Comparison of ENCODE assay signal across 10 mouse cellular contexts in the genomic region with DNA sequence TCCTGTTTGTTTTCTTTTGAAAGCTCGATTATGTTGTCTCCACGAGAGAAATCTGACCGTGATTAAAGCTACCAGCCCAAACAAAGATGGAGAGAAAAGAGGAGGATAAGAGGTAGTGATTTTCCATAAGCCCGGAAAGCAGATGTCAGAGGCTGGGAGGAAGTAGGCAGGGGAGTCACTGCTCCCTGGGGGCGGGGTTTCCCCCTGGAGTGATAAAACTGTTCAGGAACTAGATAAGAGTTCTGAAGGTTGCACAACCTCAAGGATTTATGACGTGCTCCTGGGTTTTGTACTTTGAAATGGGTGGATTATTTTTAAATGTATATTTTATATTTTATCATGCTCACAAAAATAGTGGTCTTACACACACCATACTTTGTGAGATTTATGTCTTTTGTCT. TPM values are rescaled to one million over a fixed set of nuclear protein-coding genes. Genes with fewer than 3 reads are reported as not detected.
DNase-seq lines count a peak whose midpoint lies in the region; ATAC-seq and TF ChIP-seq lines count a peak whose summit lies in the region.
"Had no signal": no experiment of that assay in that cellular context is flagged by ENCODE, and none has a peak within 500 bp of the region (broad histone marks: within the 10 kb centered on the region; RNA-seq: fewer than 3 reads in every experiment).

No protein-coding gene starts in this region.

- TF ChIP-seq CTCF in lung, adult 2 months (IDR thresholded peaks at IDR 0.05; ENCODE audit: insufficient read depth, low read length), result no peak
- no peak for TF ChIP-seq CTCF in small intestine, adult 2 months (IDR thresholded peaks at IDR 0.05; ENCODE audit: extremely low read depth, insufficient read length, insufficient replicate concordance, low read depth, low read length)

- peaks cover 22% of the 10 kb centered on the region for H3K4me1 ChIP-seq in lung, adult 2 months (ENCODE audit: control insufficient read depth, insufficient read depth, low read length)
- H3K4me1 ChIP-seq in heart, embryonic 15.5 days (replicated peaks), result peaks cover 38% of the 10 kb centered on the region
- peaks cover 36% of the 10 kb centered on the region for H3K4me1 ChIP-seq in small intestine, adult 2 months (ENCODE audit: control insufficient read depth, insufficient read depth, insufficient read length, low read length)

- TF ChIP-seq POLR2A in lung, adult 2 months (IDR thresholded peaks at IDR 0.05; ENCODE audit: borderline replicate concordance, extremely low read depth, low read depth, low read length), result no peak
- no peak for TF ChIP-seq POLR2A in small intestine, adult 2 months (IDR thresholded peaks at IDR 0.05; ENCODE audit: low read depth, low read length)

- 8% methylated on average over 6 of the region's 6 CpGs for WGBS in lung, adult 2 months
- WGBS in heart, embryonic 15.5 days, result 25% methylated on average over 6 of the region's 6 CpGs
- WGBS in small intestine, adult 2 months, result 10% methylated on average over 6 of the region's 6 CpGs

- H3K9ac ChIP-seq in heart, embryonic 15.5 days, result no peak overlapping the region
- H3K9ac ChIP-seq: limb, embryonic 12.5 days had no signal

- H3K4me3 ChIP-seq in lung, adult 2 months (replicated peaks; ENCODE audit: extremely low read depth, low read depth, low read length), result no peak overlapping the region
- H3K4me3 ChIP-seq in heart, embryonic 15.5 days, result no peak overlapping the region
- no peak overlapping the region for H3K4me3 ChIP-seq in small intestine, adult 2 months (ENCODE audit: low read depth, low read length)
- H3K4me3 ChIP-seq: limb, embryonic 12.5 days had no signal

- no peak overlapping the region for H3K4me2 ChIP-seq in heart, embryonic 15.5 days
- H3K4me2 ChIP-seq: limb, embryonic 12.5 days had no signal

- H3K36me3 ChIP-seq in heart, embryonic 15.5 days, result no peaks in the 10 kb centered on the region
- H3K36me3 ChIP-seq in small intestine, adult 2 months (ENCODE audit: control insufficient read depth, insufficient read depth, low read length), result no peaks in the 10 kb centered on the region
- H3K36me3 ChIP-seq: limb, embryonic 12.5 days had no signal

- DNase-seq in lung, adult 18-20 months, result peak; percentile 81 to 88
- no peak for DNase-seq in lung, adult 2 months
- DNase-seq in kidney, postnatal 14 days, result peak; percentile 75
- no peak for DNase-seq in retina, embryonic 14.5 days (ENCODE audit: low spot score)
- DNase-seq in MN1 (ENCODE audit: low spot score), result no peak
- DNase-seq in cerebellum, postnatal 36 days, result no peak
- DNase-seq: cerebellum, adult 11 months had no signal

- H3K27me3 ChIP-seq in heart, embryonic 15.5 days, result no peaks in the 10 kb centered on the region
- H3K27me3 ChIP-seq in small intestine, adult 2 months (ENCODE audit: control insufficient read depth, insufficient read depth, low read length), result no peaks in the 10 kb centered on the region

- peak overlapping the region; percentile 44 for H3K27ac ChIP-seq in heart, embryonic 15.5 days
- peak overlapping the region; percentile 62 for H3K27ac ChIP-seq in small intestine, adult 2 months (ENCODE audit: insufficient read depth, low read depth, low read length)
- H3K27ac ChIP-seq: limb, embryonic 12.5 days had no signal

- no peak for ATAC-seq in heart, embryonic 15.5 days (replicated peaks; ENCODE audit: insufficient number of reproducible peaks, insufficient read depth, low FRiP score, low read depth)

- no peaks in the 10 kb centered on the region for H3K9me3 ChIP-seq in heart, embryonic 15.5 days (replicated peaks)
- H3K9me3 ChIP-seq: limb, embryonic 12.5 days had no signal

RNA-seq across cellular contexts. Expression of a gene that starts 8.4 kb away (rescaled TPM):
- polyA plus RNA-seq in lung, adult 2 months (2012; rRNA removed), result 49.0 and 58.2 TPM in 2 replicates
- 132 and 134 TPM in 2 replicates for polyA plus RNA-seq in heart, embryonic 15.5 days (2015; fragmentation: Nextera tagmentation; extraction: Ambion mirVana)
- 13.0 and 20.7 TPM in 2 replicates for polyA plus RNA-seq in small intestine, adult 2 months (2012; rRNA removed)

RNA-seq across cellular contexts. Expression of a gene that starts 58.4 kb away (rescaled TPM):
- 28.3 and 32.3 TPM in 2 replicates for polyA plus RNA-seq in lung, adult 2 months (2012; rRNA removed)
- polyA plus RNA-seq in heart, embryonic 15.5 days (2015; fragmentation: Nextera tagmentation; extraction: Ambion mirVana), result 75.1 and 88.2 TPM in 2 replicates
- polyA plus RNA-seq in small intestine, adult 2 months (2012; rRNA removed), result 6.0 and 9.6 TPM in 2 replicates

Comparison
In these comparisons a context has a peak if more than half of its experiments do, and no peak if none do; other contexts are left out.
1. DNase-seq: peak in lung, adult 18-20 months (2 of 2) and kidney, postnatal 14 days (single experiment); none in lung, adult 2 months (single experiment), retina, embryonic 14.5 days (single experiment), MN1 (single experiment) and cerebellum, postnatal 36 days (0 of 2).